Mouse (Mus musculus): ENCODE measurements around the gene Ptpre. TPM values are rescaled to one million over a fixed set of nuclear protein-coding genes. Genes with fewer than 3 reads are reported as not detected.

Gene Ptpre
- 1.5 and 1.9 TPM in 2 replicates for polyA plus RNA-seq (2012; rRNA removed)
- polyA plus RNA-seq (2014; fragmentation: Nextera tagmentation; extraction: Ambion mirVana), result 1.7 and 1.8 TPM in 2 replicates

GRCm38 (mm10) chr7:135537341-135537901 lies at the start of gene Ptpre:
Ptpre (plus strand) TSS chr7:135537481.
- H3K27me3 ChIP-seq (ENCODE audit: control insufficient read depth, insufficient read depth, low read length), result no peaks in the 10 kb centered on the region
- no peak within 1 kb of the TSS for H3K27ac ChIP-seq
- ATAC-seq (ENCODE audit: insufficient read depth), result peak; percentile 92
- peak; percentile 64 for TF ChIP-seq CTCF (IDR thresholded peaks at IDR 0.05; ENCODE audit: low read depth)
- TF ChIP-seq EP300 (IDR thresholded peaks at IDR 0.05; ENCODE audit: low read depth), result no peak
- peak within 1 kb of the TSS; percentile 77 for H3K4me2 ChIP-seq (ENCODE audit: low read depth)
- peak within 1 kb of the TSS; percentile 46 for H3K9ac ChIP-seq (replicated peaks)
- no peaks in the 10 kb centered on the region for H3K36me3 ChIP-seq (replicated peaks; ENCODE audit: control insufficient read depth, insufficient read depth, low read depth)
- peak; percentile 41 to 58 (median 52) for DNase-seq (ENCODE audit: low read depth in 3 of 3, low spot score in 3 of 3)
- 1% methylated on average over 28 of the region's 28 CpGs for WGBS (ENCODE audit: insufficient replicate concordance)
- H3K4me1 ChIP-seq (replicated peaks; ENCODE audit: control insufficient read depth in 2 of 2, insufficient read depth in 2 of 2, low read length in 1 of 2), result peaks cover 0 to 7% of the 10 kb centered on the region in 2 experiments; a peak in 2 of 4 replicates
- H3K4me3 ChIP-seq (ENCODE audit: insufficient read depth in 1 of 2, low read depth in 2 of 2, low read length in 2 of 2), result peak within 1 kb of the TSS; percentile 63 to 65
- H3K9me3 ChIP-seq (ENCODE audit: control insufficient read depth, low read length), result no peaks in the 10 kb centered on the region

- DNase-seq (ENCODE audit: low read depth in 3 of 3, low spot score in 3 of 3), result no peak
Measured at GRCm38 (mm10) chr7:135488214-135488810, 49.0 kb upstream of the Ptpre start.

GRCm38 (mm10) chr7:135489724-135490499 lies 47.4 kb upstream of the Ptpre start:
- Histone ChIP-seq H3K27ac (no peak overlapping the region), H3K4me3 (ENCODE audit: insufficient read depth in 1 of 2, low read depth in 2 of 2, low read length in 2 of 2) (no peak overlapping the region), H3K4me2 (ENCODE audit: low read depth) (no peak overlapping the region), H3K4me1 (replicated peaks; ENCODE audit: control insufficient read depth in 2 of 2, insufficient read depth in 2 of 2, low read length in 1 of 2) (no peaks in the 10 kb centered on the region), H3K27me3 (ENCODE audit: control insufficient read depth, insufficient read depth, low read length) (no peaks in the 10 kb centered on the region), H3K9ac (replicated peaks) (no peak overlapping the region), H3K9me3 (ENCODE audit: control insufficient read depth, low read length) (no peaks in the 10 kb centered on the region), H3K36me3 (replicated peaks; ENCODE audit: control insufficient read depth, insufficient read depth, low read depth) (no peaks in the 10 kb centered on the region)
- no peak for DNase-seq (ENCODE audit: low read depth in 3 of 3, low spot score in 3 of 3)
- no peak for ATAC-seq (ENCODE audit: insufficient read depth)
- WGBS (ENCODE audit: insufficient replicate concordance), result 55% methylated on average over 9 of the region's 9 CpGs
- TF ChIP-seq CTCF (IDR thresholded peaks at IDR 0.05; ENCODE audit: low read depth), result no peak
- TF ChIP-seq EP300 (IDR thresholded peaks at IDR 0.05; ENCODE audit: low read depth), result no peak

More at GRCm38 (mm10) chr7:135488214-135488810, 49.0 kb upstream of the Ptpre start:
- Histone ChIP-seq H3K27me3 (ENCODE audit: control insufficient read depth, insufficient read depth, low read length) (no peaks in the 10 kb centered on the region; the same call in 1 of the 2 replicates), H3K4me2 (ENCODE audit: low read depth) (no peak overlapping the region), H3K27ac (no peak overlapping the region), H3K9me3 (ENCODE audit: control insufficient read depth, low read length) (no peaks in the 10 kb centered on the region), H3K4me1 (replicated peaks; ENCODE audit: control insufficient read depth in 2 of 2, insufficient read depth in 2 of 2, low read length in 1 of 2) (no peaks in the 10 kb centered on the region), H3K36me3 (replicated peaks; ENCODE audit: control insufficient read depth, insufficient read depth, low read depth) (no peaks in the 10 kb centered on the region), H3K9ac (replicated peaks) (no peak overlapping the region), H3K4me3 (ENCODE audit: insufficient read depth in 1 of 2, low read depth in 2 of 2, low read length in 2 of 2) (no peak overlapping the region)
- no peak for ATAC-seq (ENCODE audit: insufficient read depth)
- 52% methylated on average over 6 of the region's 6 CpGs for WGBS (ENCODE audit: insufficient replicate concordance)
- peak; percentile 76 for TF ChIP-seq CTCF (IDR thresholded peaks at IDR 0.05; ENCODE audit: low read depth)
- no peak for TF ChIP-seq EP300 (IDR thresholded peaks at IDR 0.05; ENCODE audit: low read depth)

GRCm38 (mm10) chr7:135490500-135490886 lies 46.8 kb upstream of the Ptpre start:
- TF ChIP-seq EP300 (IDR thresholded peaks at IDR 0.05; ENCODE audit: low read depth), result no peak
- TF ChIP-seq CTCF (IDR thresholded peaks at IDR 0.05; ENCODE audit: low read depth), result no peak
- H3K27me3 ChIP-seq (ENCODE audit: control insufficient read depth, insufficient read depth, low read length), result no peaks in the 10 kb centered on the region
- WGBS (ENCODE audit: insufficient replicate concordance), result 40% methylated on average over 8 of the region's 8 CpGs
- H3K27ac ChIP-seq, result no peak overlapping the region
- H3K4me1 ChIP-seq (replicated peaks; ENCODE audit: control insufficient read depth in 2 of 2, insufficient read depth in 2 of 2, low read length in 1 of 2), result no peaks in the 10 kb centered on the region
- no peak overlapping the region for H3K4me3 ChIP-seq (ENCODE audit: insufficient read depth in 1 of 2, low read depth in 2 of 2, low read length in 2 of 2)
- no peak overlapping the region for H3K9ac ChIP-seq (replicated peaks)
- no peak overlapping the region for H3K4me2 ChIP-seq (ENCODE audit: low read depth)
- H3K9me3 ChIP-seq (ENCODE audit: control insufficient read depth, low read length), result no peaks in the 10 kb centered on the region
- no peaks in the 10 kb centered on the region for H3K36me3 ChIP-seq (replicated peaks; ENCODE audit: control insufficient read depth, insufficient read depth, low read depth)
- no peak for ATAC-seq (ENCODE audit: insufficient read depth)
- no peak for DNase-seq (ENCODE audit: low read depth in 3 of 3, low spot score in 3 of 3)

- Histone ChIP-seq H3K9me3 (ENCODE audit: control insufficient read depth, low read length) (no peaks in the 10 kb centered on the region), H3K9ac (replicated peaks) (no peak overlapping the region), H3K36me3 (replicated peaks; ENCODE audit: control insufficient read depth, insufficient read depth, low read depth) (no peaks in the 10 kb centered on the region), H3K4me1 (replicated peaks; ENCODE audit: control insufficient read depth in 2 of 2, insufficient read depth in 2 of 2, low read length in 1 of 2) (no peaks in the 10 kb centered on the region), H3K27me3 (ENCODE audit: control insufficient read depth, insufficient read depth, low read length) (no peaks in the 10 kb centered on the region), H3K27ac (no peak overlapping the region), H3K4me3 (ENCODE audit: insufficient read depth in 1 of 2, low read depth in 2 of 2, low read length in 2 of 2) (no peak overlapping the region), H3K4me2 (ENCODE audit: low read depth) (no peak overlapping the region)
- no peak for DNase-seq (ENCODE audit: low read depth in 3 of 3, low spot score in 3 of 3)
- no peak for ATAC-seq (ENCODE audit: insufficient read depth)
- 22% methylated on average over 3 of the region's 3 CpGs for WGBS (ENCODE audit: insufficient replicate concordance)
- TF ChIP-seq EP300 (IDR thresholded peaks at IDR 0.05; ENCODE audit: low read depth) (no peak), CTCF (IDR thresholded peaks at IDR 0.05; ENCODE audit: low read depth) (peak; percentile 59)
Measured at GRCm38 (mm10) chr7:135495303-135495702, 42.0 kb upstream of the Ptpre start.

All from liver, embryonic 14.5 days (tissue).